Mouse (Mus musculus) urinary bladder, postnatal 25 days (tissue): Measurements from ENCODE around the gene Ceacam16.

ENCODE experiments used
- DNase-seq: peaks from one replicate; pipeline ENCODE4 v3.0.0; 2022; ENCODE audit warnings: low spot score

The Ceacam16 gene

GRCm38 (mm10) chr7:19843561-19843960 lies 17.5 kb downstream of the Ceacam16 start:
- DNase-seq = peak; percentile 78

DNA sequence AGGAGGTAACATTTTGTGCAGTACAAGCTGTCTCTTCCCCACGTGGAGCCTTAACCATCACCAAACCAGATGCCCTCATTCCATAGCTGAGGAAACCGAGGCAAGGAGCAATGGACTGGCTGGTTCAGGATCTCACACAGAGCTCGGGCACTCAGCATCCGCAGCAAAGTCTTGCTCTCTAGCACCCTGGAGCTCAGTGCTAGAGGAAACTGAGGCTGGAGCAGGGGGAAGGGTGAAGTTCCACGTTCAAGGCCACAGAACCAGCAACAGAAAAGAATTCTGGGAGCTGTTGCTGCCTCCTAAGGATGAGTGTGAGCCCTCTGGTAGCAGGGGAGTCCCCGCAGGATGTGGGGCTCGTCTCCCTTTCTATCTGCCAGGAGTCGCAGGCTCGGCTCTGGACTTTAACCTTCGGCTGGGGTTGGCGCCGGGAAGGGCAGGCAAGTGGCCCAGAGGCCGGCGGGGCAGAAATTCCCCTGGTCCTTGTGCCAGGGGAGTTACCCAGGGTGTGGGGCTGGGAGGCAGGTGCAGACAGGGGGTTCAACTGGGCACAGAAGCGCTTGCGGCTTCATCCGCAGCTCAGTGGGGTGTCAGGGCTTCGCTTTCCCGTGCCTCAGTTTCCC lies 18.1 kb downstream of the Ceacam16 start:
- no peak for DNase-seq

DNA sequence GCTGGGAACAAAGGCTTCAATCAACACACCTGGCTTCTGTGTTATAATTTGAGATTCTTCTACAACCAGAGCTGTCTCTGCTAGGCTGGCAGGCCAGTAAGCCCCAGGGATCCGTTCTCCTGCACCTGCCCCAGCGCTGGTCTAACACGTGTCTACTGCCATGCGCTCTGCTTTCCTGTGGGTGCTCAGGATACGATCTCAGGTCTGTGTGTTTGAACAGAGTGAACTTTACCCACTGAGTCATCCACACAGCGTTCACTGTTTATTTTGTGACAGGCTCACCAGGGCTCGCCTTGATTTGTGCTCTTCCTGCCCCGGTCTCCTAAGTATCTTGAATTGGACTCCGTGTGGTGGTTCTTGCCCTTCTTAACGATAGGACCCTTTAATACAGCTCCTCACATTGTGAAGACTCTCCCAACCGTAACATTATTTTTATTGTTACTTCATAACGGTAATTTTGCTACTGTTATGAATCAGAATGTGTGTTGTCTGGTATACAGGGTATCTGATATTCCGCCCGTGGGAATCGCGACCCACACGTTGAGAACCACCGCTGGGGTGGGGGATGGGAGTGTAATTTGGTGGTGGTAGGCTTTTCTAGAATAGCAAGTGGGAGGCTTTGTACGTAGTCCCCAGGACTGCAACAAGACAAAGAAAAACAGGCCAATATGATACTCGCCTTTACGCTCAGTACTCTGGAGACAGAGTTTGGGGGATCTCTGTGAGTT lies 19.2 kb downstream of the Ceacam16 start:
- no peak for DNase-seq

GRCm38 (mm10) chr7:19840936-19841335 lies 20.2 kb downstream of the Ceacam16 start:
- no peak for DNase-seq

- no peak for DNase-seq
Observed at GRCm38 (mm10) chr7:19840371-19840770, 20.7 kb downstream of the Ceacam16 start.

DNA sequence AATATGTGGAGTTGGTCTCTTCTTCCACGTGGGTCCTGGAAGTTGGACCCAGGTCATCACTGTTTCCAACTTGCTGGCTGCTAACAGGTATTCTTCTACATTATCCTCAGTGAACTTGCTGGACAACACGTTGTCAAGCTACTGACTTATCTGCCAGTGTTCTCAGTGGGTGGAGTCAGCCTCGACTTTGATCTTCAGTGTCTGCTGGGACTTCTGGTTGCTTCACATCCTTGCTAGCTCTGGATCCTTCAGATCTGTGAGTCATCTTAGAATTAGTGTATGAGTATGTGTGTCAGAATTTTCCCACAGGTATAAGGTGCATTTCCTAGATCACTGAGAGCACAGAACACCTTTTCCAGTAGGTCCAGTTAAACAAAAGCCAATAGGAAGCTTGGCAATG lies 24.3 kb downstream of the Ceacam16 start:
- DNase-seq = no peak

- no peak for DNase-seq
Observed at GRCm38 (mm10) chr7:19834055-19834454, 27.0 kb downstream of the Ceacam16 start.

- no peak for DNase-seq
Observed at GRCm38 (mm10) chr7:19831837-19832236, 29.3 kb downstream of the Ceacam16 start.

DNA sequence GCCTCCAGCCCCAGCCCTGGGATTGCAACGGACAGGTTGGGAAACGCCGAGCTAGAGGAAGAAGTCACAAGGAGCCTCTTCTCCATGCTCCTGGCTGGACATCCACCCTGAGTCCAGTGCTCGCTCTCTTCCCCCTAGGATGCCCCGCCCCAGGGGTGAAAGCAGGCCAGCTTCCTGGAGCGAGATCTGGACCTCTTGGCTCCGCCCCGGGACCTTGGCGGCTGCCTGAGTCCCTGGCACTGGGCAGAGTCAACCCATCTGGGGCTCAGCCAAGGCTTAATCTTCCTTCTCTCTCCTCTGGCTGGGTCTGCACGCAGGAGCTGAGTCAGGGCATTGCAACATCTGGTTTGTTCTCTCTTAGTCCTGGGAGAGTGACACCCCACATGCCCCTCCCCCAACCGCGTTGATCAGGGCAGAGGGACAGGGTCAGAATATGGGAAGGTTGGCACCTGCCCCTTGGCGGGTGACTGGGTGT lies 30.4 kb downstream of the Ceacam16 start:
- peak; percentile 87 for DNase-seq

DNA sequence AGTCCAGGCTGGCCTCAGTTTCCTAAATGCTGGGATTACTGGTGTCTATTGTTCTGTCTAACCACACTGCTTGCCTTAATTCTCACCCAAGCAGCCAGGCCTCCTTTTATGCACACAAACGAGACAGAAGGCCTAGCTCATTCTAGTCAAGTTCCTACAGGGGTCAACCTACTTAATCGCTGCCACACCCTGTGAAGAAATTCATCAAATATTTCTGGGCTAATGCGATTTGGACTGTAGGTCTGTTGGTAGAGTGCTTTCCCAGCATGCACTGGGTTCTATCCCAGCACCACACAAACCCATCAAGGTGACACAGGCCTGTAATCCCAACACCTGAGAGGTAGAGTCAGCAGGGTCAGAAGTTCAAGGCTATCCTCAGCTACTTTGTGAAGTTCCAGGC lies 31.4 kb downstream of the Ceacam16 start:
- DNase-seq = no peak

DNA sequence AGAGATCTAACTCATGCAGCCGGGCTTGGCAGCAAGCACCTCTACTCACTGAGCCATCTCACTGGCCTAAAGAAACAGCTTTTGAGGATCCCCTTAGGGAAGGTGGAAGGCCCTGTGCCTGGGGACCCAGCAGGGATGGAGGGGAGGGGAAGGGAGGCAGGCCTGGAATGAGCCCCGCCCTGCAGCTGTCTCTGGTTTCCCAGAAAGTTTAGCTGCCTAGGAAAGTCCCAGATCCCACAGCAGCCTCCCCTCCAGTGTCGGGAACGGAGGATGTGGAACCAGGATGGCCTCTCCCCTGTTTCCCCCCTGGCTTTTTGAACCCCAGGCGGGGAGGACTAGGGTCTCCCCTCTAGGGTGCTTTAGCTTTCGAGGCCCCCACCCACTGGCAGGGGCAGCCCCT lies 34.3 kb downstream of the Ceacam16 start:
- no peak for DNase-seq

- DNase-seq = peak; percentile 92
Observed at GRCm38 (mm10) chr7:19824182-19824973, 36.7 kb downstream of the Ceacam16 start.

- DNase-seq = no peak
Observed at GRCm38 (mm10) chr7:19823256-19824181, 37.6 kb downstream of the Ceacam16 start.

DNA sequence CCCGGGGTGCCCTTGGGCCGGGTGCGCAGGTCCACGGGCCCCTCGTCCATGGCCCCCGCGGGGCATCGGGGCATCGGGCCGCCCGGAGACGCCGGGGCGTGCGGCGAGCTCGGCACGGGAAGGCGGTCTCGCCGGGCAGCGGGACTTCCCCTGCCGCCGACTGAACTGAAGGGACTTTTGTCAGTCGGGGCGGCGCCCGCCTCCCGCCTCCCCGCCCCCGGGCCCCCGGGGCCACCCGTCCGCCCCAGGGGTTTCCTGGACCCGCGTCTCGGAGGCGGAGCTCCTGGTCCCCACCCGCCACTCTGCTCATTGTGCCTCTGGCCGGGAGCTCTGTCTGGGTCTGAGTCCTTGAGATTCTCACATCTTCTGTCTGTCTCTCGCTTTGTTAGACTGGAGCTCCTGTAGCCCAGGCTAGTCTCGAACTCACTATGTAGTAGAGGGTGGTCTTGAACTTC lies 38.5 kb downstream of the Ceacam16 start, which contains the start of gene Bcl3:
Bcl3 (minus strand) TSS at position 167 of the 455 bp plus-strand sequence.
- peak; percentile 65 for DNase-seq

GRCm38 (mm10) chr7:19822193-19822592 lies 38.9 kb downstream of the Ceacam16 start:
- no peak for DNase-seq

DNA sequence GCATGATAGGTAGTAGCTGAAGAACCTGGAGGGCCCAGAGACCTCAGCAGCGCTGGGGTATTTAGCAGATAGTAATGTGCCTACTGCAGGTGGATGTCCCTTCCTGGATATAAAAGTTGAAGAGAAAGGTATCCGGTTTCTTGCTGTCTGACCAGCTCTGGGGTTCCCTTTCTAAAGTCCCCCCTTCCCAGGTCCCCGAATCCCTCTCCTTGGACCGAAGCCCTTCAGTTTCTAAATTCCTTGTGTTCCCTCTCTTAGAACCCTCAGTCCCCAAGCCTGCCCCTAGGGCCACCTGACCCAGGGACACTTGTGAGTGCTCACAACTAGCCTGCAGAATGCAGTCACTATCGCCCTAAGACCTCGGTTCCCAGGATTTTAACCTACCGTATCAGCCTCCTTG lies 39.5 kb downstream of the Ceacam16 start:
- DNase-seq = no peak

- no peak for DNase-seq
Observed at GRCm38 (mm10) chr7:19820347-19821048, 40.6 kb downstream of the Ceacam16 start.

GRCm38 (mm10) chr7:19818875-19819274 lies 42.2 kb downstream of the Ceacam16 start:
- no peak for DNase-seq

GRCm38 (mm10) chr7:19818440-19818839 lies 42.7 kb downstream of the Ceacam16 start:
- DNase-seq = no peak

- DNase-seq = peak; percentile 54
Observed at GRCm38 (mm10) chr7:19817382-19818105, 43.6 kb downstream of the Ceacam16 start.
